Mouse (Mus musculus) limb, embryonic 13.5 days (tissue): ENCODE results near the gene Adora2a. TPM values are rescaled to one million over a fixed set of nuclear protein-coding genes. Genes with fewer than 3 reads are reported as not detected.
"Not testable (repeated sequence)": the region's sequence is repeated elsewhere in the genome, so short reads cannot be mapped to it uniquely, and the experiment has no call there.

Experiments
- ATAC-seq: fragments of 200-750 bp; cut with Nextera tagmentation; 2 replicates; pipeline ENCODE4 v1.8.0; 2017; ENCODE audit warnings: low read depth, moderate number of reproducible peaks, moderate TSS enrichment; ENCODE audit not compliant: low FRiP score
- H3K27ac ChIP-seq: fragments of 300-500 bp; sonication (generic); 2 replicates; pipeline ENCODE4 v1.5.1; 2015; ENCODE audit warnings: inconsistent platforms, mild to moderate bottlenecking, moderate library complexity
- H3K27me3 ChIP-seq: fragments of 300-500 bp; sonication (generic); 2 replicates; pipeline ENCODE4 v1.6.1; 2015; ENCODE audit warnings: mild to moderate bottlenecking, inconsistent platforms
- H3K36me3 ChIP-seq: fragments of 300-500 bp; sonication (generic); 2 replicates; pipeline ENCODE4 v1.6.1; 2015; ENCODE audit warnings: inconsistent platforms, mild to moderate bottlenecking, moderate library complexity
- H3K4me1 ChIP-seq: fragments of 300-500 bp; sonication (generic); 2 replicates; pipeline ENCODE4 v1.6.1; 2015; ENCODE audit warnings: inconsistent platforms
- H3K4me2 ChIP-seq: fragments of 300-500 bp; sonication (generic); replicated peaks from 2 replicates; pipeline ENCODE4 v1.6.1; 2015; ENCODE audit warnings: inconsistent platforms, mild to moderate bottlenecking, moderate library complexity
- H3K4me3 ChIP-seq: fragments of 300-500 bp; sonication (generic); 2 replicates; pipeline ENCODE4 v1.5.1; 2015; ENCODE audit warnings: moderate library complexity, mild to moderate bottlenecking, inconsistent platforms
- H3K9ac ChIP-seq: fragments of 300-500 bp; sonication (generic); 2 replicates; pipeline ENCODE4 v1.6.1; 2015; ENCODE audit warnings: mild to moderate bottlenecking, inconsistent platforms
- H3K9me3 ChIP-seq: fragments of 300-500 bp; sonication (generic); 2 replicates; pipeline ENCODE4 v1.6.1; 2016; ENCODE audit warnings: inconsistent platforms
- WGBS: fragments of 180-500 bp; shearing (Covaris S2); methylation state at CpG from one replicate; pipeline ENCODE4 v1.1.7; 2015; 5-methylcytosine and 5-hydroxymethylcytosine counted together
- polyA plus RNA-seq: library from polyadenylated mRNA; unstranded; fragments of >200 nt; fragmentation: Nextera tagmentation; extraction: Ambion mirVana; gene quantifications from 2 replicates; pipeline ENCODE4 v1.2.1, GENCODE M21; 2015

Adora2a gene
- polyA plus RNA-seq, 1 experiment from 2014 or later, result 2.6 TPM

GRCm38 (mm10) chr10:75328201-75328704, 11.6 kb downstream of the Adora2a start:
- peaks cover under 1% of the 10 kb centered on the region; the same call in 1 of the 2 replicates for H3K4me1 ChIP-seq
- H3K9me3 ChIP-seq, result no peaks in the 10 kb centered on the region
- no peaks in the 10 kb centered on the region for H3K27me3 ChIP-seq
- no peak overlapping the region for H3K27ac ChIP-seq
- H3K36me3 ChIP-seq, result no peaks in the 10 kb centered on the region
- no peak for ATAC-seq
- WGBS, result 24% methylated on average over 4 of the region's 4 CpGs
- no peak overlapping the region for H3K4me2 ChIP-seq
- H3K4me3 ChIP-seq, result no peak overlapping the region
- no peak overlapping the region for H3K9ac ChIP-seq

- no peaks in the 10 kb centered on the region for H3K4me1 ChIP-seq
- 67% methylated on average over 3 of the region's 3 CpGs for WGBS
Measured at GRCm38 (mm10) chr10:75332268-75332667, 15.6 kb downstream of the Adora2a start.

GRCm38 (mm10) chr10:75333176-75333776, 16.6 kb downstream of the Adora2a start:
- no peak overlapping the region for H3K27ac ChIP-seq
- H3K4me3 ChIP-seq, result no peak overlapping the region
- WGBS, result 93% methylated on average over 23 of the region's 23 CpGs
- H3K4me2 ChIP-seq, result no peak overlapping the region
- H3K27me3 ChIP-seq, result no peaks in the 10 kb centered on the region
- no peaks in the 10 kb centered on the region for H3K9me3 ChIP-seq
- ATAC-seq, result no peak
- H3K4me1 ChIP-seq, result no peaks in the 10 kb centered on the region
- no peak overlapping the region for H3K9ac ChIP-seq
- no peaks in the 10 kb centered on the region for H3K36me3 ChIP-seq

More at GRCm38 (mm10) chr10:75332268-75332667, 15.6 kb downstream of the Adora2a start:
- ATAC-seq, result no peak
- no peak overlapping the region for H3K4me3 ChIP-seq
- H3K36me3 ChIP-seq, result no peaks in the 10 kb centered on the region
- H3K9me3 ChIP-seq, result no peaks in the 10 kb centered on the region
- H3K27ac ChIP-seq, result no peak overlapping the region
- no peaks in the 10 kb centered on the region for H3K27me3 ChIP-seq
- H3K4me2 ChIP-seq, result no peak overlapping the region
- no peak overlapping the region for H3K9ac ChIP-seq

- WGBS, result 62% methylated on average over 7 of the region's 7 CpGs
Measured at GRCm38 (mm10) chr10:75334175-75334574, 17.5 kb downstream of the Adora2a start.

GRCm38 (mm10) chr10:75335075-75335474, 18.4 kb downstream of the Adora2a start:
- H3K27ac ChIP-seq, result no peak overlapping the region
- 79% methylated on average over 6 of the region's 6 CpGs for WGBS
- ATAC-seq, result no peak

More at GRCm38 (mm10) chr10:75334175-75334574, 17.5 kb downstream of the Adora2a start:
- Histone ChIP-seq H3K36me3 (no peaks in the 10 kb centered on the region), H3K27ac (no peak overlapping the region), H3K4me2 (no peak overlapping the region), H3K9ac (no peak overlapping the region), H3K27me3 (no peaks in the 10 kb centered on the region), H3K4me1 (no peaks in the 10 kb centered on the region), H3K9me3 (no peaks in the 10 kb centered on the region), H3K4me3 (no peak overlapping the region)
- no peak for ATAC-seq

GRCm38 (mm10) chr10:75337231-75337630, 20.6 kb downstream of the Adora2a start:
- Histone ChIP-seq H3K4me3 (no peak overlapping the region), H3K4me1 (no peaks in the 10 kb centered on the region), H3K36me3 (no peaks in the 10 kb centered on the region), H3K27ac (no peak overlapping the region), H3K27me3 (no peaks in the 10 kb centered on the region), H3K4me2 (no peak overlapping the region), H3K9me3 (no peaks in the 10 kb centered on the region), H3K9ac (no peak overlapping the region)
- ATAC-seq, result no peak
- WGBS, result 66% methylated on average over 10 of the region's 10 CpGs

More at GRCm38 (mm10) chr10:75335075-75335474, 18.4 kb downstream of the Adora2a start:
- no peak overlapping the region for H3K4me3 ChIP-seq
- H3K4me1 ChIP-seq, result no peaks in the 10 kb centered on the region
- no peaks in the 10 kb centered on the region for H3K27me3 ChIP-seq
- no peaks in the 10 kb centered on the region for H3K36me3 ChIP-seq
- no peaks in the 10 kb centered on the region for H3K9me3 ChIP-seq
- H3K9ac ChIP-seq, result no peak overlapping the region
- no peak overlapping the region for H3K4me2 ChIP-seq

- Histone ChIP-seq H3K4me3 (no peak overlapping the region), H3K4me2 (no peak overlapping the region), H3K27me3 (no peaks in the 10 kb centered on the region), H3K9me3 (no peaks in the 10 kb centered on the region), H3K4me1 (no peaks in the 10 kb centered on the region), H3K36me3 (no peaks in the 10 kb centered on the region), H3K9ac (no peak overlapping the region), H3K27ac (no peak overlapping the region)
- ATAC-seq, result no peak
- 75% methylated on average over 5 of the region's 5 CpGs for WGBS
Measured at GRCm38 (mm10) chr10:75338852-75339251, 22.2 kb downstream of the Adora2a start.

- Histone ChIP-seq H3K27ac (no peak overlapping the region), H3K4me2 (no peak overlapping the region), H3K4me3 (no peak overlapping the region), H3K9ac (no peak overlapping the region), H3K4me1 (no peaks in the 10 kb centered on the region), H3K9me3 (no peaks in the 10 kb centered on the region), H3K27me3 (no peaks in the 10 kb centered on the region), H3K36me3 (no peaks in the 10 kb centered on the region)
- ATAC-seq, result no peak
- WGBS, result 77% methylated on average over 7 of the region's 7 CpGs
Measured at GRCm38 (mm10) chr10:75339377-75339776, 22.7 kb downstream of the Adora2a start.

- no peaks in the 10 kb centered on the region for H3K27me3 ChIP-seq
- peaks cover 5% of the 10 kb centered on the region; the same call in 1 of the 2 replicates for H3K9me3 ChIP-seq
- no peak overlapping the region for H3K4me3 ChIP-seq
- no peak overlapping the region for H3K9ac ChIP-seq
- H3K27ac ChIP-seq, result no peak overlapping the region
- no peak for ATAC-seq
- H3K4me2 ChIP-seq, result no peak overlapping the region
- H3K36me3 ChIP-seq, result no peaks in the 10 kb centered on the region
- WGBS, result 35% methylated on average over 8 of the region's 8 CpGs
- H3K4me1 ChIP-seq, result no peaks in the 10 kb centered on the region
Measured at GRCm38 (mm10) chr10:75341936-75342335, 25.3 kb downstream of the Adora2a start.

- 41% methylated on average over 1 of the region's 1 CpGs for WGBS
- not testable (repeated sequence) for H3K27me3 ChIP-seq, H3K27ac ChIP-seq, H3K9ac ChIP-seq, H3K4me2 ChIP-seq, H3K4me1 ChIP-seq, H3K36me3 ChIP-seq, ATAC-seq, H3K4me3 ChIP-seq, H3K9me3 ChIP-seq
Measured at GRCm38 (mm10) chr10:75344563-75344962, 27.9 kb downstream of the Adora2a start.

- Histone ChIP-seq H3K9me3 (peaks cover 5% of the 10 kb centered on the region; the same call in 1 of the 2 replicates), H3K4me2 (no peak overlapping the region), H3K4me3 (no peak overlapping the region), H3K27me3 (no peaks in the 10 kb centered on the region), H3K4me1 (no peaks in the 10 kb centered on the region), H3K9ac (no peak overlapping the region), H3K36me3 (no peaks in the 10 kb centered on the region), H3K27ac (no peak overlapping the region)
- no peak for ATAC-seq
- 77% methylated on average over 2 of the region's 2 CpGs for WGBS
Measured at GRCm38 (mm10) chr10:75345265-75345664, 28.6 kb downstream of the Adora2a start.

- no peak overlapping the region for H3K4me2 ChIP-seq
- no peaks in the 10 kb centered on the region for H3K36me3 ChIP-seq
- no peak overlapping the region for H3K9ac ChIP-seq
- H3K27ac ChIP-seq, result no peak overlapping the region
- peaks cover 5% of the 10 kb centered on the region; the same call in 1 of the 2 replicates for H3K9me3 ChIP-seq
- no peaks in the 10 kb centered on the region for H3K27me3 ChIP-seq
- WGBS, result 81% methylated on average over 5 of the region's 5 CpGs
- no peak for ATAC-seq
- no peaks in the 10 kb centered on the region; the same call in 1 of the 2 replicates for H3K4me1 ChIP-seq
- H3K4me3 ChIP-seq, result no peak overlapping the region
Measured at GRCm38 (mm10) chr10:75350564-75350963, 33.9 kb downstream of the Adora2a start.

- no peak for ATAC-seq
- no peaks in the 10 kb centered on the region for H3K36me3 ChIP-seq
- H3K9ac ChIP-seq, result no peak overlapping the region
- H3K4me3 ChIP-seq, result no peak overlapping the region
- WGBS, result 92% methylated on average over 12 of the region's 12 CpGs
- H3K4me2 ChIP-seq, result no peak overlapping the region
- no peaks in the 10 kb centered on the region; the same call in 1 of the 2 replicates for H3K4me1 ChIP-seq
- H3K27me3 ChIP-seq, result no peaks in the 10 kb centered on the region
- no peak overlapping the region for H3K27ac ChIP-seq
- no peaks in the 10 kb centered on the region for H3K9me3 ChIP-seq
Measured at GRCm38 (mm10) chr10:75352541-75352940, 35.9 kb downstream of the Adora2a start.
